Mouse (Mus musculus) megakaryocyte-erythroid progenitor cell, adult 5 weeks (primary cell): Measurements from ENCODE around the gene Olfr2. TPM values are rescaled to one million over a fixed set of nuclear protein-coding genes. Genes with fewer than 3 reads are reported as not detected.

ENCODE experiments used
- polyA plus RNA-seq: library from polyadenylated mRNA; stranded (reverse); fragments of >175 nt; gene quantifications from 2 replicates; pipeline ENCODE4 v1.2.3, GENCODE M21; 2012

Olfr2 gene
- 0.10 and 0.13 TPM in 2 replicates for polyA plus RNA-seq

DNA sequence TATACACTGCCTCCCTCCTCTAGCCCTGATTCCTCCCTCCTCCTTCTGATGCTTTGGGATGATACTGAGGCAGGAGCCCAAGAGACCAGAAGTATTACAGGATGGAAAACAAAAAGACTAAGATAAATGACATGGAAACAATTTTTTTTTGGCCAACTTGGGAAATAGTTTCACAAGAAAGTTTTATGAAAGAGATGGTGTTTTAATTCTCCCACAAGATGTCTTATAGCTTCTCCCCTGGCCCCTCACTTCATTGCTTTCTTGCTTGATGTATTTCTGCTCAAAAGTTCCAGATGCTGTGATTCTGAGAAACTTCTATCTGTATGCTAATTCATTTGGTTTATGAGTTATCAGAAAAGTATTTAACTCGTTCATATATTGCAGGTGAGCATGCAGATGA is at the start of gene Olfr2:
Gene Olfr2 (minus strand): TSS at position 101 of the 400 bp plus-strand sequence.

DNA sequence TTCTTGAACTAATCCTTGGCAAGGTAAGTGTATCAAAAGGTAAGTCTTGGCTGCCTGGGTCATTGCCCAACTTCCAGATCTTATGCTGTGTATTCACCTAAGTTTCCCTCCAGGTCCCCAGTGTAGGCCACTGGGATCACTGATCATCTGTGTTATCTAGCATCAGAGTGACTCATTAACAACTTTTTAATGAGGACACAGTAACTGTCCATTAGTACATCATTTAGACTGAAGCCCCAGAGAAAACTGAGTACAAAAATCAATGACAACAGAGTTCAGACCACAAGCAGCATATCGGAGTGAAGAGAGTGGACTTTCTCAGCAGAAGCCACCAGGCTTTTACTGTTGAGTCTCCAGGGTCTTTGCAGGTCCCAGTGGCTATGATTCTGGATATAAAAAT is 25.0 kb upstream of the Olfr2 start, which contains the start of gene Olfr713:
Gene Olfr713 (plus strand): TSS at position 301 of the 400 bp plus-strand sequence.

DNA sequence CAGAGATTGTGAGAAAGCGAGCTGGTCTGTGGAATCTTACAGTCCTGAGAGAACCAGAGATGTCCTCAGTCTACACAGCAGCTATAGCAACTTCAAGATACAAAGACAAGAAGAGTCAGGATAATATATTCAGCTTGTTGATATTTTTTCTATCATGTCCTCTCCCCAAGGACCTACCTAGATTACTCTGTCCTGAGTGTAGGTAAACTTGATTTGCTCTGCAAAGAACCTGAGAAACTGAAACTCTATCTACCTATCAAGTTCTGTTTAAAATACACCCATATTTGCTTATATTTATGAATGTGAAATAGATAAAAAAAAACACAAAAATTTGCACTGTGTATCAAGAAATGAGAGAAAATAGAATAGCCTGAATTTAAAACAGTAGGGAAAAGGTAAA is 30.5 kb downstream of the Olfr2 start, which contains the start of gene Olfr711:
Gene Olfr711 (minus strand): TSS at position 101 of the 400 bp plus-strand sequence.

DNA sequence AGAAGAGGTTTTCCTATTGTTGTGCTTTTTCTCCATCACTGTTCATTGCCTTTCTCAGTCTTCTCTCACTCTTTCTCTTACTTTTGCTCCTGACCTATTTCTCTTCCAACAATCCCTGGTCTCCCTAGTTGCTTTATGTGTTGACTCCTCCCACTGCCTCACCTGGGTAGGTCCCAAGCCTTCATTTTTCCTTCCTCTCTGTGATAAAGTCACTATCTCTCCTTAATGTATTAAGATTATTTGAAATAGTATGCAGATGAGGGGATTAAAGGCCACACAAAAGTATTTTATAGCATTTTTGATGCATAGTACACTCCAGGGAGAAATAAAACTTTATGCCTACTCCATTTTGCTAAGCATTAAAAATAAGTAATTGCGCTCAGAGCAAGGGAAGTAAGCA is 42.0 kb downstream of the Olfr2 start, which contains the start of gene Olfr6:
Gene Olfr6 (minus strand): TSS at position 101 of the 400 bp plus-strand sequence.

DNA sequence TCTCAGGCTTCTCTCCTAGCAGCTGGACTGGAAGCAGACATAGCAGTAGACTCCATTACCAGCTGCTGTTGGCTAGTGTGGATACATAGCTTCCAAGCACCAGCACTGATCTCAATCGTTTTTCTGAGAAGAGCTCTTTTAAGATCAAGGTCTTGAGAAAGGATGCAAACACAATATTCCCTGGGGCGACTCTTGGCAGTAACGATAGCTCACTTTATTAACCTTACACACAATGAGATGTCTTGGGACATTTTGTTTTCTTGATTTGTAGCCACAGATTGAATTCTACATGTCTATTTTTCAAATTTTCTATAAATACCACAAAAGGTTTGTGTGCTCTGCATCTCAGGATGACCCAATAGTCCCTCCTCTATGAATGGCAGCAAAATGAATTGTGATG is 57.7 kb downstream of the Olfr2 start, which contains the start of gene Olfr710:
Gene Olfr710 (minus strand): TSS at position 101 of the 400 bp plus-strand sequence.

Other genes with a start within 250 kb of the Olfr2 start
- 0.18 TPM in 1 of 2 replicates, not detected in the other for gene Olfr699, start 212.9 kb downstream of the Olfr2 start, polyA plus RNA-seq
- not detected in 2 replicates for gene Olfr700, start 197.2 kb downstream of the Olfr2 start, polyA plus RNA-seq
- not detected in 2 replicates for gene Olfr701, start 191.9 kb downstream of the Olfr2 start, polyA plus RNA-seq
- not detected in 2 replicates for gene Olfr702, start 172.2 kb downstream of the Olfr2 start, polyA plus RNA-seq
- gene Olfr703, start 162.7 kb downstream of the Olfr2 start, polyA plus RNA-seq, result not detected in 2 replicates
- gene Olfr704, start 142.9 kb downstream of the Olfr2 start, polyA plus RNA-seq, result not detected in 2 replicates
- gene Olfr705, start 129.2 kb downstream of the Olfr2 start, polyA plus RNA-seq, result not detected in 2 replicates
- gene Olfr706, start 117.9 kb downstream of the Olfr2 start, polyA plus RNA-seq, result not detected in 2 replicates
- not detected in 2 replicates for gene Olfr707, start 104.8 kb downstream of the Olfr2 start, polyA plus RNA-seq
- gene Olfr1532-ps1, start 98.1 kb downstream of the Olfr2 start, polyA plus RNA-seq, result not detected in 2 replicates
- gene Olfr709-ps1, start 73.9 kb downstream of the Olfr2 start, polyA plus RNA-seq, result not detected in 2 replicates
- gene Olfr710, start 57.8 kb downstream of the Olfr2 start, polyA plus RNA-seq, result not detected in 2 replicates
- not detected in 2 replicates for gene Olfr6, start 42.1 kb downstream of the Olfr2 start, polyA plus RNA-seq
- not detected in 2 replicates for gene Olfr711, start 30.6 kb downstream of the Olfr2 start, polyA plus RNA-seq
- 0.01 TPM in 1 of 2 replicates, not detected in the other for gene Olfr713, start 25.1 kb upstream of the Olfr2 start, polyA plus RNA-seq
- not detected in 2 replicates for gene Olfr714, start 64.9 kb upstream of the Olfr2 start, polyA plus RNA-seq
- not detected in 2 replicates for gene Olfr17, start 87.1 kb upstream of the Olfr2 start, polyA plus RNA-seq
- not detected in 2 replicates for gene Olfr715b, start 104.3 kb upstream of the Olfr2 start, polyA plus RNA-seq
- gene Olfr715, start 125.0 kb upstream of the Olfr2 start, polyA plus RNA-seq, result not detected in 2 replicates
- not detected in 2 replicates for gene Olfr716, start 132.3 kb upstream of the Olfr2 start, polyA plus RNA-seq
- 0.02 TPM in 1 of 2 replicates, not detected in the other for gene Nlrp14, start 160.9 kb upstream of the Olfr2 start, polyA plus RNA-seq
- not detected in 2 replicates for gene Rbmxl2, start 203.4 kb upstream of the Olfr2 start, polyA plus RNA-seq